Mouse (Mus musculus): ENCODE measurements around the gene Serp2. TPM values are rescaled to one million over a fixed set of nuclear protein-coding genes. Genes with fewer than 3 reads are reported as not detected.

Serp2 gene
- polyA plus RNA-seq, 1 experiment from 2014 or later: 245 TPM

DNA sequence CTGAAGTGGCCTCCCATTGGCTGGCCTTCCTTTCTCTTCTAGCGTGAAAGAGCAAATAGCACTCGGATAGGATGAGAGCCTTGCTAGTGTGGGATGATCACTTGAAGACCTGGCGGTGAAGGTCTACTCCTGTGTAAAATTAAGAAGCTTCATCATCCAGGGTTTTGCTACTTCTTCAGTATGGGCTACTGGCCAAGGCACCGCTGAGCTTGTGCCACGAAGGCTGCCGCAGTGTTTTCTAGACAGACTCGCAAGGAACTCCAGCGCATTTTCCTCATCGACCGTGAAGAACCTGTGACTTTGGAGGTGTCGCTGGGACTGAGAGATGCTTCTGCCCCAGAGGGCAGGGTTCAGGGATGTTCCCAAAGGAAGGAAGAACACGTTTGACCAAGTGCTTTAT is 36.0 kb upstream of the Serp2 start:
- WGBS: 93% methylated on average over 12 of the region's 12 CpGs
- ATAC-seq (ENCODE audit: low FRiP score): no peak
- Histone ChIP-seq H3K36me3 (no peaks in the 10 kb centered on the region), H3K27me3 (replicated peaks) (no peaks in the 10 kb centered on the region), H3K27ac (replicated peaks) (no peak overlapping the region), H3K4me2 (no peak overlapping the region), H3K4me1 (peaks cover 8% of the 10 kb centered on the region), H3K9me3 (replicated peaks) (no peaks in the 10 kb centered on the region), H3K4me3 (replicated peaks) (no peak overlapping the region), H3K9ac (replicated peaks) (no peak overlapping the region)

DNA sequence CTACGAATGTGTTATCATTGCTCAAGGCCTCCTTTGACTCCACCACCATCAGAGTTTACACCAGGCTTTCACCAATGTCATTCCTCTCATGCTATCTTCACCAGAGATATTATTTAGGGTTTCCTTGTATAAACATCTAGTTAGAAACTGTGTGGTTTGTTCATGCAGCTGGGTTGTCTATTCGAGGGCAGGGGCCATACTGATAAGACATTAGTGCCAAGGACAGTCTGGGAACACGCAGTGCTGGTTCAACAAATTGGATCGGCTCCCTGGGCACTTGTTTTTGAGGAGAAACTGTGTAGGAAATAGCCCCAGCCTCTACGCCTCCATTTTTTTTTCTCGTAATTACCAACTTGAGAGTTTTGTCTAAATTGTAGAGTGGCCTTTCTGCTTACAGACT is 35.4 kb upstream of the Serp2 start:
- H3K36me3 ChIP-seq: no peaks in the 10 kb centered on the region
- no peaks in the 10 kb centered on the region for H3K27me3 ChIP-seq (replicated peaks)
- no peaks in the 10 kb centered on the region for H3K9me3 ChIP-seq (replicated peaks)
- no peak overlapping the region for H3K4me3 ChIP-seq (replicated peaks)
- H3K9ac ChIP-seq (replicated peaks): no peak overlapping the region
- H3K27ac ChIP-seq (replicated peaks): no peak overlapping the region
- no peak overlapping the region for H3K4me2 ChIP-seq
- no peak for ATAC-seq (ENCODE audit: low FRiP score)
- 92% methylated on average over 6 of the region's 6 CpGs for WGBS
- H3K4me1 ChIP-seq: peaks cover 8% of the 10 kb centered on the region; the same call in 1 of the 2 replicates

DNA sequence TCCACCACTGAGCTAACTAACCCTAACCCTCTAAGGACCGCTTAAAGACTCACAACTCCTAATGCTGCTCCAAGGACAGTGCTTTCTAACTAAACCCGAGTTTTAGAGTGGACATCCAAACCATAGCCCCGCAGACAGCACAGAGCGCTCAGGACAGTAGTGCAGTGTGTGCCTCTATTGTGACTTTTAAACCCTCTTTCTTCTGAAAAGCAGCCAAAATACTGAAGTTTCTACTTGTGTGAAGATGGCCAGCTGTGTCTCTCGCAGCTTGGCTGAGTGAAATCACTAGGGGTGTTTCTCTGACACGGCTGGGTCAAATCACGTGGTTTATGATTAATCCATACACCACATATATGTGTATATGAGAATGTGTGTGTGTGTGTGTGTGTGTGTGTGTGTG is 33.4 kb upstream of the Serp2 start:
- no peak for ATAC-seq (ENCODE audit: low FRiP score)
- H3K27me3 ChIP-seq (replicated peaks): no peaks in the 10 kb centered on the region
- WGBS: 86% methylated on average over 7 of the region's 7 CpGs
- no peak overlapping the region for H3K4me3 ChIP-seq (replicated peaks)
- H3K9me3 ChIP-seq (replicated peaks): no peaks in the 10 kb centered on the region
- H3K4me2 ChIP-seq: no peak overlapping the region
- H3K4me1 ChIP-seq: 0 out of 2 replicates have a peak, but pooled peaks cover 4% of the 10 kb centered on the region
- H3K9ac ChIP-seq (replicated peaks): no peak overlapping the region
- no peaks in the 10 kb centered on the region for H3K36me3 ChIP-seq
- no peak overlapping the region for H3K27ac ChIP-seq (replicated peaks)

DNA sequence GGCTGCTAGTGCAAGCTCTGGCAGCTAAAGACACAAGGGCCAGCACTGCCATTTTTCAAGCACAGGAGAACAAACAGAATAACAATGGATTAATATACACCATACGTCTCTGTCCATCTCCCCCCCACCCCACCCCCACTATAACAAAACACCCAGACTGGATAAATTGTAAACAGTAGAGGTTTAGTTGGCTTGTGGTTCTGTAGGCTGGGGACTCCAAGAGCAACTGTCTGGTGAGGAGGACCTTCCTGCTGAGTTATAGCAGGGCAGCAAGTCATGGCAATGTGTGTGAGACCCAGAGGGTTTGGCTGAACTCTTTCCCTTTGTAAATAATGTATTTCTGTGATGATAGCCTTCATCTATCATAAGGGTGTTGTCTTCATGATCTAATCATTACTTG is 33.0 kb upstream of the Serp2 start:
- H3K4me2 ChIP-seq: no peak overlapping the region
- no peak overlapping the region for H3K4me3 ChIP-seq (replicated peaks)
- H3K4me1 ChIP-seq: 0 out of 2 replicates have a peak, but pooled peaks cover under 1% of the 10 kb centered on the region
- H3K27me3 ChIP-seq (replicated peaks): no peaks in the 10 kb centered on the region
- H3K27ac ChIP-seq (replicated peaks): no peak overlapping the region
- H3K9me3 ChIP-seq (replicated peaks): no peaks in the 10 kb centered on the region
- no peak for ATAC-seq (ENCODE audit: low FRiP score)
- H3K36me3 ChIP-seq: no peaks in the 10 kb centered on the region
- H3K9ac ChIP-seq (replicated peaks): no peak overlapping the region
- WGBS: 78% methylated on average over 1 of the region's 1 CpGs

DNA sequence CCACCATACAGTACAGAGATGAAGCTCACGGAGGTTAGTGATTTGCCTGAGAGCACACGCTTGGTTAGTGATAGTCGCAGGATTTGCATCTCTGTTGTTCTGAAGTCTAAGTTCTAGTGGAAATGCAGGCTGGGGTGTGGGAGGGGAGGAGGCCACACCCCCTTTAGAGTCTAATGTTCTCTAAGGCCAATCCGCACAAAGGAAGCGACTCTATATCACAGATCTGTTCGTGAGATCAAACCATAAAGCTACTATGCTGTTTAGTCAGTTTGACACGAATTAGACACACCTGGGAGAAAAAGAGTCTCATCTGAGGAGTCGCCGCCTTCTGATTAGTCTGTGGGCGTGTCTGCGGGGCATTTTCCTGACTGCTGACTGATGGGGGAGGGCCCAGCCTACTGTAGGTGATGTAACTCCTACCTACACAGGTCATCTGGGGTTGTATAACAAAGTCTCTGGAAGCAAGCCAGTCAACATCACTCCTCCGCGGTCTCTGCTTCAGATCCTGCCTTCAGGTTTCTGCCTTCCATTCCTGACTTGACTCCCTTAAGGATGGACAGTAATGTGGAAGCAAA is 29.2 kb upstream of the Serp2 start:
- Histone ChIP-seq H3K27me3 (replicated peaks) (no peaks in the 10 kb centered on the region), H3K4me3 (replicated peaks) (no peak overlapping the region), H3K9ac (replicated peaks) (no peak overlapping the region), H3K9me3 (replicated peaks) (no peaks in the 10 kb centered on the region), H3K27ac (replicated peaks) (no peak overlapping the region), H3K4me1 (no peaks in the 10 kb centered on the region), H3K4me2 (no peak overlapping the region), H3K36me3 (no peaks in the 10 kb centered on the region)
- no peak for ATAC-seq (ENCODE audit: low FRiP score)
- WGBS: 51% methylated on average over 13 of the region's 13 CpGs

DNA sequence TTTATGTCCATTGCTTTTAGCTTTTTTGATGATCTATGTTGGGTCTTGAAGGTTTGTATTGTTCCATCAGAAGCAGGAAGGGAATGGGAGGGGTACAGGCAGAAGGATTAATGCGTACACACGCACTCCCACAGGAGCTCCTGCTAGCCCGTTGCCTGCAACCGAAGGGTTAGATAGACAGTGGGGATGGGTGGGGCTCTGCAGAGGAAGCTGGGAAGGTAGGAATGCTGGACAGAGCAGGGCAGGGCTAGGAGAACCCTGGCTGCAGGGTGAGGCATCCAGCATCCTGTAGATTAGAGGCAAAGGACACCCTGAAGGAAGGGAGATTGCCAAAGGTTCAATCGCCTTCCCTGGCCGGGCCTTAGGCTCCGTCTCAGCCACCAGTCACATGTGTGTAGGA is 27.3 kb upstream of the Serp2 start:
- Histone ChIP-seq H3K4me1 (no peaks in the 10 kb centered on the region), H3K27me3 (replicated peaks) (no peaks in the 10 kb centered on the region), H3K36me3 (no peaks in the 10 kb centered on the region), H3K27ac (replicated peaks) (no peak overlapping the region), H3K4me2 (no peak overlapping the region), H3K4me3 (replicated peaks) (no peak overlapping the region), H3K9me3 (replicated peaks) (no peaks in the 10 kb centered on the region), H3K9ac (replicated peaks) (no peak overlapping the region)
- no peak for ATAC-seq (ENCODE audit: low FRiP score)
- WGBS: 89% methylated on average over 7 of the region's 7 CpGs

DNA sequence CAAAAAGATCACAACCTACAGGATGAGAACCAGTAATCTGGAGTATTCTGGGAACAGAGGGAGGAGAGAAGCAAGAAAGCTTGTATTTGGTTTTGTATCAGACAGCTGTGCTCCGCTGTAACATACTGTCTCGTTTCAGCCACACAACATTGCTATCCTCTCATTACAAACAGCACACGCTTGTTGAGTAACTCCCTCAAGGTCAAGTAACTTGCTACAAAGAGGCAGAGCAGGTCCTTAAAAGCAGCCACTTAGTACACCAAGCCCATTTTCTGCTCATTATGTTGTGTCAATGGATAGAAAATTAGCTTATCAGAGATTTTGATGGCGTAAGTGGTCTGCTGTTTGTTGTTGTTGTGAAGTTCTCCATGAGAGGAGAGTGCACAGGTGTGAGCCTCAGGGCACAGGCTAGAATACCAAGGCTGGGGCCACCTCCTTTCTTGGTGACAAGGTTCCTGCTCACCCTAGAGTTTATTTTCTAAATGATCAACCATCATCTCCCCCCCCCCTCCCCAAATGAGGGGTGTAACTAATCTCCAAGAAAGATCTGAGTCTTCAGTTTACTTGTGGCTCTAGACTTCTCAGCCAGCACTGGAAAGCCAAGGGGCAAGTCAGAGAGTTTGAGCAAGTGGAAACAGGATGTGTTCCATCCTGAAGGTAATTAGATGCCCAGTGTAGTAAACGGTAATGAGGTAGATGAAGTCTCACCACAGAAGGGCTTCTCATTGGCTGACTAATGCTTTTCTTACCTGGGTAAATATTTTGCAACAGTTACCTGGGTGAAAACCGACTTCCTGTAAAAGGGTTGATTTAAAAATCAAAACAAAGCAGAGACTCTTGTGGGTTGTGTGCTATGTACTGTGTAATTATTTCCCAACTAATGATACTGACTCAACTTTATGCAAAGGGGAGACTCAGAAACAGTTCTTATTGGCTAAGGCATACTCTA is 25.6 kb upstream of the Serp2 start:
- ATAC-seq (ENCODE audit: low FRiP score): no peak
- H3K4me2 ChIP-seq: no peak overlapping the region

DNA sequence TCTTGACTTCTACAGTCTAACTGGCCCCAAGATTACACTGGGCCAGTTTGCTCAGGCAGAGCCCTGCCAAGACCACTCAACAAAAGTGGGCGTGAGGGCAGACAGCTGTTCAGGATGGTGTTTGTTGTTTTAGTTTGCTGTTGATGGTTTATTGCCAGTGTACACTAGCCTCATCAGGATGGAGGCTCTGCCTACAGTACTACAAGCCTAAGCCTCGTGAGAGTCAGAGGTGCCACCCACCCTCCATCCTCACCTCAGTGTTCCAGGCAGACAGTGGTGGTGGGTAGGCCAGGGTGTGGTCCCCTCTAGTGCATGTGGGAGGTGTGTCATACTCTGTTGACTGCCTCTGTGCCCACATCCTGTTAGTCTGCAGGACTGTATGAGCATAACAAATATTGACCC is 23.0 kb upstream of the Serp2 start:
- no peaks in the 10 kb centered on the region for H3K36me3 ChIP-seq
- no peak overlapping the region for H3K9ac ChIP-seq (replicated peaks)
- no peak overlapping the region for H3K4me3 ChIP-seq (replicated peaks)
- WGBS: 79% methylated on average over 2 of the region's 2 CpGs
- no peaks in the 10 kb centered on the region for H3K27me3 ChIP-seq (replicated peaks)
- no peaks in the 10 kb centered on the region for H3K4me1 ChIP-seq
- no peaks in the 10 kb centered on the region for H3K9me3 ChIP-seq (replicated peaks)
- H3K27ac ChIP-seq (replicated peaks): no peak overlapping the region
- no peak for ATAC-seq (ENCODE audit: low FRiP score)
- H3K4me2 ChIP-seq: no peak overlapping the region

More for the DNA sequence above, 25.6 kb upstream of the Serp2 start:
- Histone ChIP-seq H3K36me3 (no peaks in the 10 kb centered on the region), H3K27me3 (replicated peaks) (no peaks in the 10 kb centered on the region), H3K4me3 (replicated peaks) (no peak overlapping the region), H3K9me3 (replicated peaks) (no peaks in the 10 kb centered on the region), H3K27ac (replicated peaks) (no peak overlapping the region), H3K4me1 (no peaks in the 10 kb centered on the region), H3K9ac (replicated peaks) (no peak overlapping the region)
- WGBS: 86% methylated on average over 6 of the region's 6 CpGs

DNA sequence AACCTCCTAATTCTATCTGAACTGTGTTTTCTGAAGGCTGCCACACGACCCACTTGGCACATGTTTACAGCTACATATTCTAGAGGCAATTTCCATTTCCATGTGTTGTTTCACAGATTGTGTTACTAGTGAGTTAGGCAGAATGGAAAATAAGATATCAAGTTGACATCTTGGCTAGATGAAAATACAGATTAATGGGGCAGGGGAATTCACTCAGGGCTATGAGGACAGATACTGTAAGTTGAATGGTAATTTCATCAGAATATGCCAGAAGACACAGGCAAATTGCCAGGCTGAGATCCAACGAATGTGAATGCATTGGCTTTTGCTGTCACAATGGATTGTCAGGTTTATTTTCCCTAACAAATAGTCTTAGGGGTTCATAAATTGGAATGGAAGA is 21.2 kb upstream of the Serp2 start:
- Histone ChIP-seq H3K4me2 (no peak overlapping the region), H3K4me3 (replicated peaks) (no peak overlapping the region), H3K9ac (replicated peaks) (no peak overlapping the region), H3K9me3 (replicated peaks) (no peaks in the 10 kb centered on the region), H3K27ac (replicated peaks) (no peak overlapping the region), H3K36me3 (no peaks in the 10 kb centered on the region), H3K27me3 (replicated peaks) (no peaks in the 10 kb centered on the region), H3K4me1 (no peaks in the 10 kb centered on the region)
- ATAC-seq (ENCODE audit: low FRiP score): no peak
- WGBS: 56% methylated on average over 2 of the region's 2 CpGs

DNA sequence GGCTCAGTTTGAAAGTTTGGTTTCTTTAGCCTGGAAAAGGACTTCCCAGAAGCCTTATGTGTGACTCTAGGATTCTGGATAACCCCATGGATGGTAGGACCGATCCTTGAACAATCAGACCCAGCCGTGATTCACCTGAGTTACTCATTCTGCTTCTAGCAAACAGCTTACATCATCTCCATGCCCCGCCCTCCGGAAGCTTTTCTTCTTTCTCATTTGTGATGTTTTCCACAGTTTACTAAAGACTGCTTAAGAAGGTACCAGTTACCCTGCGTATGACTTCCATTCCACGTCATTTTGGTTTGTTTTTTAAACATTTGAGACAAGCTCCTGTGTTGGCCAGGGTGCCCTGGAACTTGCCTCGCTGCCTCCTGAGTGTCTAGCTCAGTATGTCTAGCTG is 13.6 kb upstream of the Serp2 start:
- Histone ChIP-seq H3K4me1 (no peaks in the 10 kb centered on the region), H3K4me2 (no peak overlapping the region), H3K9ac (replicated peaks) (no peak overlapping the region), H3K27ac (replicated peaks) (no peak overlapping the region), H3K36me3 (no peaks in the 10 kb centered on the region), H3K9me3 (replicated peaks) (no peaks in the 10 kb centered on the region), H3K4me3 (replicated peaks) (no peak overlapping the region), H3K27me3 (replicated peaks) (no peaks in the 10 kb centered on the region)
- 92% methylated on average over 7 of the region's 7 CpGs for WGBS
- ATAC-seq (ENCODE audit: low FRiP score): no peak

DNA sequence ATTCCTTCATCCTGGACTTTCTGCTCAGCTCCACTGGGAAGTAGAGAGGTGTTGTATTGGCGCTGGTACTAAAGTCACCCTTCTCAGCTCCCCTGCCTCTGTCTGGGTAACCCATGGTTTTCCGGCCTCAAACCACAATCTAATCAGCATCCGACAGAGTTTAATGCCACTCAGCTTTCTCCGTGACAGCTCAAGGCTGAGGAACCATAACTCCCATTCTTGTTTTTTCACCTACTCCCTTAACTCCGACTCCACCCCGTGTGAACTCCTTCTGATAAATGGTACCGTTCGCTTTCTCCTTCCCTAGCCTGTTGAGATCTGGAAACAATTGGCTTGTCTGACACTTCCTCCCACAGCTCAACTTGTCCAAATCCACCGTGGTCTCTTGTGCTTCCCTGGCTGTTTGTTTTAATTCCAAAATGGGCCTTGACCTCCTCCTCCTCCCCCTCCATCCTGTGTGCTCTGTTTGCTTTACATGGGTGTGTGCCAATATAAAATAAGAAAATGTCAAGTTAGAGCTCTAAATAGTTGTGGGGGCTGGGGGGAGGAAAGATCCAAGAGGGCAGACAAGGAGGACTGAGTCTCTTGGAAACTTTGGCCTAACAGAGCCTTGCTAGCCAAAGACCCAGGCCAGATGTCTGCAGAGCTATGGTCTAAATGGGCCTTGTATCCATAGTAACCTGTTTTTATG is 12.7 kb upstream of the Serp2 start:
- Histone ChIP-seq H3K36me3 (no peaks in the 10 kb centered on the region), H3K9me3 (replicated peaks) (no peaks in the 10 kb centered on the region), H3K4me3 (replicated peaks) (no peak overlapping the region), H3K9ac (replicated peaks) (no peak overlapping the region), H3K4me2 (no peak overlapping the region), H3K27me3 (replicated peaks) (no peaks in the 10 kb centered on the region), H3K4me1 (no peaks in the 10 kb centered on the region), H3K27ac (replicated peaks) (no peak overlapping the region)
- ATAC-seq (ENCODE audit: low FRiP score): no peak
- WGBS: 63% methylated on average over 9 of the region's 9 CpGs

DNA sequence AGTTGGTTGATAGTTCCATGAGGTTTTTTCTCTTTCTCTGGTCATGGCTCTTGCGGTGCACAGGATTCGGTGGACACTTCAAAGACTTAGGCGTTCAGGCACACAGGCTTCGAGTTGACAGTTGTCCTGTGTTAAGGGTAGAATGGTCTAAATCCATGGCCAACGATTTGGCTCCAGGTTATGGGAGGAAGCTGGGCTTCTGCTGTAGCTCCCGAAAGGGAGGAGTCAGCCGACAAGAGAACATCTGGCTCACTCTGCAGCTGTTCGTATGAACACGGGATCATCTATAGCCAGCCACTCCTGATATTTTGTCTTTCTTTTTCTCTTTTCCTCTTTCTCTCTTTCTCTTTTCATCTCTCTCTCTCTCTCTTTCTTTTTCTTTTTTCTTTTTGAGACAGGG is 11.9 kb upstream of the Serp2 start:
- H3K9ac ChIP-seq (replicated peaks): no peak overlapping the region

More for the DNA sequence above, 11.9 kb upstream of the Serp2 start:
- Histone ChIP-seq H3K4me1 (no peaks in the 10 kb centered on the region), H3K27ac (replicated peaks) (no peak overlapping the region), H3K9me3 (replicated peaks) (no peaks in the 10 kb centered on the region), H3K36me3 (no peaks in the 10 kb centered on the region), H3K27me3 (replicated peaks) (no peaks in the 10 kb centered on the region), H3K4me3 (replicated peaks) (no peak overlapping the region), H3K4me2 (no peak overlapping the region)
- 87% methylated on average over 9 of the region's 9 CpGs for WGBS
- no peak for ATAC-seq (ENCODE audit: low FRiP score)

Data from neural tube, embryonic 15.5 days (tissue).